Mouse (Mus musculus) embryonic facial prominence, embryonic 13.5 days (tissue): ENCODE data around the gene Ccdc34. TPM values are rescaled to one million over a fixed set of nuclear protein-coding genes. Genes with fewer than 3 reads are reported as not detected.

ENCODE experiments used
- ATAC-seq: fragments of 200-750 bp; cut with Nextera tagmentation; 2 replicates; pipeline ENCODE4 v1.8.0; 2017; ENCODE audit warnings: low read depth; ENCODE audit not compliant: insufficient number of reproducible peaks, insufficient read depth, low FRiP score, low TSS enrichment
- H3K27ac ChIP-seq: fragments of 300-500 bp; sonication (generic); 2 replicates; pipeline ENCODE4 v1.5.1; 2015; ENCODE audit warnings: moderate library complexity, mild to moderate bottlenecking, inconsistent platforms
- H3K27me3 ChIP-seq: fragments of 300-500 bp; sonication (generic); 2 replicates; pipeline ENCODE4 v1.6.1; 2015; ENCODE audit warnings: mild to moderate bottlenecking, inconsistent platforms
- H3K36me3 ChIP-seq: fragments of 300-500 bp; sonication (generic); 2 replicates; pipeline ENCODE4 v1.6.1; 2015; ENCODE audit warnings: mild to moderate bottlenecking, inconsistent platforms
- H3K4me1 ChIP-seq: fragments of 300-500 bp; sonication (generic); 2 replicates; pipeline ENCODE4 v1.6.1; 2015; ENCODE audit warnings: inconsistent platforms
- H3K4me2 ChIP-seq: fragments of 300-500 bp; sonication (generic); 2 replicates; pipeline ENCODE4 v1.6.1; 2015; ENCODE audit warnings: moderate library complexity, mild to moderate bottlenecking, inconsistent platforms
- H3K4me3 ChIP-seq: fragments of 300-500 bp; sonication (generic); 2 replicates; pipeline ENCODE4 v1.5.1; 2015; ENCODE audit warnings: mild to moderate bottlenecking, inconsistent platforms
- H3K9ac ChIP-seq: fragments of 300-500 bp; sonication (generic); 2 replicates; pipeline ENCODE4 v1.6.1; 2015; ENCODE audit warnings: mild to moderate bottlenecking, inconsistent platforms
- H3K9me3 ChIP-seq: fragments of 300-500 bp; sonication (generic); 2 replicates; pipeline ENCODE4 v1.6.1; 2016; ENCODE audit warnings: inconsistent platforms
- WGBS: fragments of 180-500 bp; shearing (Covaris S2); methylation state at CpG from one replicate; pipeline ENCODE4 v1.1.7; 2015; ENCODE audit warnings: mixed read lengths; 5-methylcytosine and 5-hydroxymethylcytosine counted together
- polyA plus RNA-seq: library from polyadenylated mRNA; unstranded; fragments of >200 nt; fragmentation: Nextera tagmentation; extraction: Ambion mirVana; gene quantifications from 2 replicates; pipeline ENCODE4 v1.2.1, GENCODE M21; 2015

Gene Ccdc34
- polyA plus RNA-seq, 1 experiment from 2014 or later: 54.1 TPM

DNA sequence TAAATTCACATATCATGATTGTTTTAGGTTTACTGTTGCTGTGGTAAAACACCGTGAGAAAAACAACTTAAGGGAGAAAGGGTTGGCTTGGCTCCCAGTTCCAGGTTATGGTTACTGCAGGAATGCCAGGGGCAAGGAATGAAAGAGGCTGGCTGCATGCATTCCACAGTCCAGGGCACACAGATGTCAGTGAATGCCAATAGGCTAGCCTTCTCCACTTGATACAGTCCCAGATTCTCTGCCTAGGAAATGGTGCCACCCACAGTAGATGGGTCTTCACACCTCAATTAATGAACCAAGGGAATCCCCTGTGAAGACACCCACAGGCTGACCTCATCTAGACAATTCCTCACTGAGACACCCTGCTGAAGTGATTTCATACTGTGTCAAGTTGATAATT, 12.9 kb upstream of the Ccdc34 start:
- ATAC-seq: no peak
- H3K36me3 ChIP-seq: peaks cover 52% of the 10 kb centered on the region
- 53% methylated on average over 1 of the region's 1 CpGs for WGBS

DNA sequence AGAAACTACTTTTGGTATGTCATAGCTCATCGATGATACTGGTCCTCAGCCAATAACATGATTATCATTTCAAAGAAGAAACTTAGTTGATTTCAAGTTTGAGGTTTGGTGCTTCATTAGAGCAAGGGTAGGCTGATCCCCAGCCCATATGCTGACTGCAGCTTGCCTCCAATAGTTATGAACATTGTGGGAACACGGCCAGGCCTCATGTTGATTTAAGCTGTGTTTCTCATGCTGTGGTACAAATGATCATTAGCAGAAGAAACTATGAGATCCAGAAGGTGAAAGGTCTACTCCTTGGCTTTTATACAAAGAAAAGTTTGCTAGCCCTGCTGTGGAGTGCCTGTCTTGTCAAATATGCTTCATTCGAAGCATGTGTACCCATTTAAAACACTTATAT, 12.5 kb upstream of the Ccdc34 start:
- ATAC-seq: no peak

More for the DNA sequence above, 12.9 kb upstream of the Ccdc34 start:
- H3K4me3 ChIP-seq: no peak overlapping the region
- no peaks in the 10 kb centered on the region for H3K9me3 ChIP-seq
- H3K27me3 ChIP-seq: no peaks in the 10 kb centered on the region
- H3K4me2 ChIP-seq: no peak overlapping the region
- no peak overlapping the region for H3K9ac ChIP-seq
- no peak overlapping the region for H3K27ac ChIP-seq
- no peaks in the 10 kb centered on the region for H3K4me1 ChIP-seq

DNA sequence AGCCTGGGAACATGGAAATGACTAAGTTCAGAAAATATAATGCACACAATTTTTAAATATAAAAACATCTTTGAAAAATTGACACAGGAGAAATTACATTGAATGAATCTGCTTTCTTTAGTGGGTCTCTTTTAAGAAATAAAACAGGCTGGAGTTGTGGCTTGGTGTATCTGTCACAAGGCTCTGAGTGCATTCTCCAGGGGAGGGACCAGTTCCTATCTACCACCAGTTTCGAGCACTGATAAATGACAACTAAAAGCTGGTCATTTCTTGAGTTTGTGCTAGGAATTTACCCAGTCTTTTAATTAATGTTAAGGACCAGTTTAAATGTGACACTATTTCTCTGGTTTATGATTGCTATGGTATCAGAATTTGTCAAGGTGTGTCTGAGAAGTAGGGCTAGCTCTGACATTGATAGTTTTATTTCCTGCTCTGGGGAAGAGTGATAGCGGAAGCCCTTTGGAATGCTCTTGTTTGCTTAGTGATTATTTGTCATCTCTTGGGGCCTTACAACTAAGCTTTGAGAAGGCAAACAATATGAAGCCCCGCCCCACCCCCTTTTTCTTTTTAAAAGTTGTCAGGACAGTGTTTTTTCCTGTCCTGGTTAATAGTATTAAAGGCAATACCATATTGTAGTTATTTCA, 11.9 kb upstream of the Ccdc34 start:
- no peak for ATAC-seq
- Histone ChIP-seq H3K36me3 (peaks cover 52% of the 10 kb centered on the region), H3K4me3 (no peak overlapping the region), H3K4me1 (no peaks in the 10 kb centered on the region), H3K9me3 (no peaks in the 10 kb centered on the region), H3K27me3 (no peaks in the 10 kb centered on the region), H3K9ac (no peak overlapping the region), H3K4me2 (no peak overlapping the region), H3K27ac (no peak overlapping the region)
- 85% methylated on average over 3 of the region's 3 CpGs for WGBS

More for the DNA sequence above, 12.5 kb upstream of the Ccdc34 start:
- no peaks in the 10 kb centered on the region for H3K27me3 ChIP-seq
- WGBS: 73% methylated on average over 3 of the region's 3 CpGs
- H3K9ac ChIP-seq: no peak overlapping the region
- no peaks in the 10 kb centered on the region for H3K4me1 ChIP-seq
- H3K4me3 ChIP-seq: no peak overlapping the region
- no peak overlapping the region for H3K4me2 ChIP-seq
- H3K36me3 ChIP-seq: peaks cover 52% of the 10 kb centered on the region
- H3K9me3 ChIP-seq: no peaks in the 10 kb centered on the region
- no peak overlapping the region for H3K27ac ChIP-seq

DNA sequence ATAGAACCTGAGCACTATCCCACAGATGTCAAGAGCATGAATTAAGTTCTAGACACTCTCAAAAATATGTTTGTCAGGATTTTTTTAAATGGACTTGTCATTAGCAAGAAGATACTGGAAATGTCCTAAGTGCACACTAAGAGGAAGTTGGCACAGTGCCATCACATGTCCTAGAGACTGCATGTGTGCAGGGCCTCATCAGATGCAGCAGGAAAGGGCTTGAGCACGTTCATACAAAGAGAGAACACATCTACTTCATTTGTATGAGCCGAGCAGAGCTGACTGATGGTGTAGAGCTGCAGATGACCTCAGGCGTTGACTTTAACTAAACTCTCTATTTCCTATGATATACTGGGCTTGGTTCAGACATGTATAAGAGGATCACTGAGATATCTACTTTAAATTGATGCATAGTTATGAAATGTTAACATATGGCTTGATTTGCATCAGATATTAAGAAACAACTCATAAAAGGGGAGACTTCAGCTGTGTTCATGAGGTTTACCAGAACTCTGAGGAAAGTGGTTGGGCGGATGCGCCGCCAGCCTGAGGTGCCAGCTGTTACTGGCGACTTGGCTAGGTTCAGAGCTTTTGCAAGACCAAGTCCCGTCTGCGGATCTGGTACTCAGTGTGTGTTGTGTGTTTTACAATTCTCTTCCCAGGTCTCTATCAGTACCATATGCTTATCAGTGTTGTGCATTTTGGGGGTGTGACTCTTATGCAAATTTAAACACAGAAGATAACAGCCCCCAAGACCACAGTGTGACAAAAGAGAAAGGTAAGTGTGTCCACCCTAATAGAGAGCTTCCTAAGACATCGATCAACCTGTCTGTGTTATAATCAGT, 10.0 kb upstream of the Ccdc34 start:
- Histone ChIP-seq H3K4me2 (no peak overlapping the region), H3K9me3 (no peaks in the 10 kb centered on the region), H3K27ac (no peak overlapping the region), H3K9ac (no peak overlapping the region), H3K36me3 (peaks cover 57% of the 10 kb centered on the region), H3K4me1 (no peaks in the 10 kb centered on the region), H3K27me3 (no peaks in the 10 kb centered on the region), H3K4me3 (no peak overlapping the region)
- no peak for ATAC-seq
- WGBS: 90% methylated on average over 10 of the region's 10 CpGs

DNA sequence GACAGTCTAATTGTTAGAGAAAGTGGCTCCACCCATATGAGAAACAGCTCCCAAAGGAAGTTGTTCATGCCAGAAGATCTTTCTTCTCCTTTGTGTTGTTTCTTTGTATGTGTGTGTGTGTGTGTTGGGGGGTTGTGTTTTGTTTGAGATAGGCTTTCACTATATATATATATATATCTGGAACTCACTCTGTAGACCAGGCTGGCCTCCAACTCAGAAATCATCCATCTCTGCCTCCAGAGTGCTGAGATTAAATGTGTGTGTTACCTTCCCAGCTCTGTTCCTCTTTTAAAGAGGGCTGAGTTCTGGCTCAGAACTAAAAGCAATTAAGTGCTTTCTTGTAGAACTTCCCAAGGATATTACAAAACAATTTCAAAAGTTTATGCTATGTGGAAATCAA, 8.2 kb upstream of the Ccdc34 start:
- Histone ChIP-seq H3K27me3 (no peaks in the 10 kb centered on the region), H3K27ac (no peak overlapping the region), H3K9ac (no peak overlapping the region), H3K9me3 (no peaks in the 10 kb centered on the region), H3K4me1 (no peaks in the 10 kb centered on the region), H3K36me3 (peaks cover 59% of the 10 kb centered on the region), H3K4me3 (no peak overlapping the region), H3K4me2 (no peak overlapping the region)
- ATAC-seq: no peak

DNA sequence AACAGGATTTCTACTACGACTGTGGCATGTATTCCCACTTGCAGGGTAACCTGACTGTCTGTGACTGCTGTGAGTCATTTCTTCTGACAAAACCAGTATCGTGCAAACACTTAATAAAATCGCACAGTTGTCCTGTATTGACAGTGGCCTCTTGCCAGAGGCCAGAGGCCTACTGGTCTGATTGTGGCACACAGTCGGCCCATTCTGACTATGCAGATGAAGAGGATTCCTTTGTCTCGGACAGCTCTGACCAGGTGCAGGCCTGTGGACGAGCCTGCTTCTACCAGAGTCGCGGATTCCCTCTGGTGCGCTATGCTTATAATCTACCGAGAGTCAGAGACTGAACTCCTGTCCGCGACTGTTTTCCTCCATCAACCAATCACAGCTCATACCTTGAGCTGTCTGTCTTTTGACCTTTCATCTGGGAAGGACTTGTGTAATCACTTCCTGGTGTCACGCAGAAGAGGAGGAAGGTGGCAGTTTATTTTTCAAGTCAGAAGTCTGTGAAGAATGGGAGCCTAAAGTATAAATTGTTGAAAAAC, 5.4 kb upstream of the Ccdc34 start:
- Histone ChIP-seq H3K27me3 (no peaks in the 10 kb centered on the region), H3K9me3 (no peaks in the 10 kb centered on the region), H3K4me2 (no peak overlapping the region), H3K4me1 (0 out of 2 replicates have a peak, but pooled peaks cover 3% of the 10 kb centered on the region), H3K4me3 (no peak overlapping the region), H3K27ac (no peak overlapping the region), H3K36me3 (peaks cover 42% of the 10 kb centered on the region), H3K9ac (no peak overlapping the region)
- ATAC-seq: no peak
- WGBS: 91% methylated on average over 13 of the region's 13 CpGs

DNA sequence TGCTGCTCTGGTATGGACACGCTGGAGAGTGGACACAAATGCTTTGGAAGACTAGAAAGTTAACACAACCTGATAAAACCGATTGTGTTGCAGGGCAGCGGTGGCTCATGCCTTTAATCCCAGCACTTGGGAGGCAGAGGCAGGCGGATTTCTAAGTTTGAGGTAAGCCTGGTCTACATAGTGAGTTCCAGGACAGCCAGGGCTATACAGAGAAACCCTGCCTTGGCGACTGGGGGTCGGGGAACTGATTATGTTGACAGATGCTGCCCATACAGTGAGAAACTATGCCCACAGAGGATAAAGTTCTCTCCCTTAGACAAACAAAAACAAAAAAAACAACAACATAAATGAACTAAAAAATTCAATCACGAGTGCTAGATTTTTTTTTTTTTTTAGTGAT, 530 bp upstream of the Ccdc34 start:
- ATAC-seq: no peak
- no peak overlapping the region for H3K27ac ChIP-seq

DNA sequence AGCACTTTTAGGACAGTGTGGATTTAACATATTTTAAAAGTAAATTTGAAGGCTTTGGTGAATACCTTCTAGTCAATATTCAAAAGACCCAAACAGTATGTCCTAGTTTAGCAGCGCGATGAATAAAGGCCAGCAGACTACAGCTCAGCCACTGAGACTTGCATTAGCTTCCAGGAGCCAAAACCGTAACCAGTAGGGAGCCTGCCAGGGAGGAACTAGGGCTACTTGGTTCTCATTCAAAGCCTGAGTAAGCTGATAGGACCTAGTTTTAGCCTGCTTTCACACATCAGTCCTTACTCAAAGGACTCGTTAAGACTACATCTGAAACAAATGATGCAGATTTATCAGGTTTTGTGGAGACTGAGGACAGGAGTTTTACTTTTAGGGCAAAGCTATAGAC, 2.0 kb downstream of the Ccdc34 start:
- no peak overlapping the region for H3K27ac ChIP-seq
- no peak for ATAC-seq
- H3K4me3 ChIP-seq: no peak overlapping the region
- H3K4me1 ChIP-seq: peaks cover 27% of the 10 kb centered on the region
- H3K4me2 ChIP-seq: peak overlapping the region; percentile 76
- WGBS: 88% methylated on average over 4 of the region's 4 CpGs
- no peaks in the 10 kb centered on the region for H3K27me3 ChIP-seq
- no peaks in the 10 kb centered on the region for H3K9me3 ChIP-seq
- peaks cover 18% of the 10 kb centered on the region for H3K36me3 ChIP-seq
- no peak overlapping the region for H3K9ac ChIP-seq

More for the DNA sequence above, 530 bp upstream of the Ccdc34 start:
- Histone ChIP-seq H3K36me3 (peaks cover 17% of the 10 kb centered on the region), H3K27me3 (no peaks in the 10 kb centered on the region), H3K9me3 (no peaks in the 10 kb centered on the region), H3K9ac (peak overlapping the region; percentile 93; the same call in 1 of the 2 replicates), H3K4me1 (peaks cover 27% of the 10 kb centered on the region), H3K4me2 (peak overlapping the region; percentile 76), H3K4me3 (peak overlapping the region; percentile 85)
- 46% methylated on average over 7 of the region's 7 CpGs for WGBS

DNA sequence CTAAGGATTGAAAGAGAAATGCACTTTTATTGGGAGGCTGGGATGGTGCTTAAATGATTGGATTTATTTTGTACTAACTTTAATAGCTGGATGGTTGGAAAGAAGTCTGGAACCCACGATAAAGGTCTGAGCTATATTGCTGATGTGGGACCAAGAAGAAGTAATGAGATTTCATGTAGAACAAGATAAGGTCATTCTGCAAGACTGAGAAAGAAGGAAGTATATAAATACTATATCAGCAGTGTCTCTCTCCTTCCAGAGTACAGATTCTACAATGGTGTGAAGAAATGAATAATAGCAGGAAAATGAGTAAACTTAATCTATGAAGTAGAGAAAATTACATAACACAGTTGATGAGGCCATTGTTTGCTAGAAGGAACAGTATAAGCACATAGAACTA, 2.8 kb downstream of the Ccdc34 start:
- H3K9me3 ChIP-seq: no peaks in the 10 kb centered on the region
- H3K4me3 ChIP-seq: no peak overlapping the region
- peaks cover 18% of the 10 kb centered on the region for H3K36me3 ChIP-seq
- no peak overlapping the region for H3K27ac ChIP-seq
- no peak overlapping the region for H3K9ac ChIP-seq
- H3K4me1 ChIP-seq: peaks cover 27% of the 10 kb centered on the region
- WGBS: 89% methylated on average over 1 of the region's 1 CpGs
- H3K27me3 ChIP-seq: no peaks in the 10 kb centered on the region
- H3K4me2 ChIP-seq: no peak overlapping the region
- ATAC-seq: no peak

DNA sequence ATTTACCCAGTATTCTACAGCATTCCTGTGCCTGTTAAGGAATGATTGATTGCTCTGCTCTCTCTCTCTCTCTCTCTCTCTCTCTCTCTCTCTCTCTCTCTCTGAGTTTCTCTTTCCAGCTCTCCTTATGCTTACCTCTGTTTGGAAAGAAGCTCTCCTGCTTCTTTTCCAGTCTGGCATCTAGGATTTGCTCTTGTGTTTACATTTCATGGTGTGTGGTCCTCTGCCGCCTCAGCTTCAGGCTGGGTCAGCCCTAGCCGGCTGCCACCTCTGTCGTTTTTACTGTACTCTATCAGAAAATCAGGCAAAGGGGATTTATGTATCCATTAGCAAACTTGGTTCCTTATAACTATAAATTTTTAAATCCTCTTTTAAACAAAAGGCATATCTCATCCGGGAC, 18.6 kb downstream of the Ccdc34 start:
- H3K4me3 ChIP-seq: no peak overlapping the region
- no peaks in the 10 kb centered on the region for H3K27me3 ChIP-seq
- H3K9me3 ChIP-seq: no peaks in the 10 kb centered on the region
- 30% methylated on average over 4 of the region's 4 CpGs for WGBS
- H3K4me1 ChIP-seq: peaks cover 21% of the 10 kb centered on the region
- no peak overlapping the region for H3K9ac ChIP-seq
- H3K36me3 ChIP-seq: peaks cover 23% of the 10 kb centered on the region
- ATAC-seq: no peak
- peak overlapping the region; percentile 45; the same call in 1 of the 2 replicates for H3K27ac ChIP-seq
- H3K4me2 ChIP-seq: no peak overlapping the region

DNA sequence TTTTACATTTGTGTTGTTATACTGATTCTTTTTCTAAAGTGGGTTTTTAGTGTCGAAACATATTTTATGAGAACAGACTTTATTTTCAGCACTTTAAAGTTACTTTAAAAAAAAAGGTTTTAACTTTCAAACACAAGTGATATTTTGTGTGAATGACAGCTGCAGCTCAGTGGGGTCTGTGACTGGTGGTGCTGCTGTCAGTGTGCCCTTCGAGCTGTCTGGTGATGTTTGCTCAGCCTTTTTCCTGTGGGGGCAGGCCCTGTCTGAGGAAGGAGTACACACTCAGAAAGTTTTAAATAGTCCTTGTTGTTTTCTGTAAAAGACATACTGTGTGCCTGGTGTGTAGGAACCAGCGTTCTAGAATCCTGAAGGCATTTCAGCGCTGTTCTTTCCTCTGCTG, 19.0 kb downstream of the Ccdc34 start:
- Histone ChIP-seq H3K27me3 (no peaks in the 10 kb centered on the region), H3K4me2 (no peak overlapping the region), H3K36me3 (peaks cover 23% of the 10 kb centered on the region), H3K4me3 (no peak overlapping the region), H3K27ac (0 out of 2 replicates have a peak overlapping the region, but pooled peaks have one; percentile 11), H3K9me3 (no peaks in the 10 kb centered on the region), H3K9ac (no peak overlapping the region), H3K4me1 (peaks cover 21% of the 10 kb centered on the region)
- no peak for ATAC-seq
- WGBS: 48% methylated on average over 4 of the region's 4 CpGs

DNA sequence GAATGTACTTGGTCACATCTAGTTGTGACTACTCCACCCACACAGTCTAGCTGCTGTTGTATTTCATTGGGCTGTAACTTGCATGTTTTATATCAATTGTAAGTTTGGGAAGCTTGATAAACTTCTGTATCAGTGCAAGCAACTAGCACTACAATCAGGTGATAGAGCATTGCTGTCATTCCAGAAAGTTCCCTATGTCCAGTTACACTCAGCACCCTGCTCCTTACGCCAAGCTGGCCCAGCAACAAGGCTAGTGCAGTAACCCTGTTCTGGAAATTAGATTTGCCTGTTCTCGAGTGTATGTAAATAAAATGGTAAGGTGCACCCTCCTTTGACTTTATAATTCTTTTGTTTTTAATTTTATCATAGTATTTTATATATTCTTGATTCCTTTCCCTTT, 19.6 kb downstream of the Ccdc34 start:
- Histone ChIP-seq H3K27ac (no peak overlapping the region), H3K9ac (no peak overlapping the region), H3K4me3 (no peak overlapping the region), H3K4me2 (no peak overlapping the region), H3K4me1 (peaks cover 21% of the 10 kb centered on the region), H3K9me3 (no peaks in the 10 kb centered on the region), H3K36me3 (peaks cover 22% of the 10 kb centered on the region), H3K27me3 (no peaks in the 10 kb centered on the region)
- no peak for ATAC-seq
- 83% methylated on average over 2 of the region's 2 CpGs for WGBS
